Mouse (Mus musculus) right cerebral cortex, adult 18-20 months (tissue): ENCODE results near the gene Tmem182.

Experiments
- DNase-seq: peaks from one replicate; pipeline ENCODE4 v3.0.0; 2022; ENCODE audit warnings: mixed read lengths

Gene Tmem182

DNA sequence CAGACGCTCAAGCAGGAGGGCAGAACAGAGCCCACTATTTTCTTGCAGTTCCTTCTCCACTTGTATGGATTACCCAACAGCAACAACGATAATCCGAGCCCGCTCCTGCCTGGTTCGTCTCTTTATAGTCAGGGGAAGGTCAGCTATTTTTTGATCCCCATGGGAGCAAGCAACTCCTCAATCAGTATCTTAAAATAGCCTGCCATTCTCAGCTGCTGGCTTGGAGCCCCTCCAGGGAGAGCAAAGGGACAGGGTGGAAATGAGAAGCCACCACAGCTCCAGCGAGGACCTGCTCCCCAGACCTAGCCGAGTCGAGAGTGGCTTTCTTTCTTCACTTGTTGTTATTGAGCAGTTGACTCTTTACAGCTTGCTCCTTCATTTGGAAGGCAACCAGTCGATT, at the start of gene Tmem182:
TSS of gene Tmem182 (plus strand) at position 251 of the 400 bp plus-strand sequence.
- no peak for DNase-seq

DNA sequence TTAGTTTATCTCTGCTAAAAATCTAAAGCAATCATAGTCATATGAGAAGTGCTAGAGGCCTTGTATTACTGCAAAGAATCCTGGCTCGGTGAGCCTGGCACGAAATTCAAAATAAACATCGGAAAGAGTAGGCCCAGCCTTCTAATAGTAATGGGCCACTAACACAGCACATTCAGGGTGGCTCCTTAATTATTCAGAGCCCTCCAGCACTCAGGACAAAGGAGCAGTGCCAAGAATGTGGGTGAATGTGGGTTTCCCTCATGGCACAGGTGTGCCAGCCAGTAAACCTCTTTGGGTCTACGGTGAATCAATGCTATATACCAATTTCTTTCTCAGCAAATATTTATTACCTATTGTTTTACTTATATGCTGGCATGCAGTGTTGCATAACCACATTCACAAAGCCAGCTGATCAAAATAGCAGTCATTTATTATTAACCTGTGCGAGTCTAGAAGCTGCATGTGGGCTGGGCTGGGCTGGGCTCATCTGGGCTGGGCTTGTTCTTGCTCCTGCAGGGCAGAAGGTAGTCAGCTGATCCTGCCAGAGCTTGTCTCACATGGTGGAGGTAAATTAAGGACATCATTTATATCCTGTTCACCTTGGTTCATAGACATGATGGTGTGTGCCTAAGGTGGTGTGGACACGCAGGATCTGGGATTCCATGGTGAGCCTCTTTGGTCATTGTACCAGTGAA, 45.5 kb upstream of the Tmem182 start:
- no peak for DNase-seq

DNA sequence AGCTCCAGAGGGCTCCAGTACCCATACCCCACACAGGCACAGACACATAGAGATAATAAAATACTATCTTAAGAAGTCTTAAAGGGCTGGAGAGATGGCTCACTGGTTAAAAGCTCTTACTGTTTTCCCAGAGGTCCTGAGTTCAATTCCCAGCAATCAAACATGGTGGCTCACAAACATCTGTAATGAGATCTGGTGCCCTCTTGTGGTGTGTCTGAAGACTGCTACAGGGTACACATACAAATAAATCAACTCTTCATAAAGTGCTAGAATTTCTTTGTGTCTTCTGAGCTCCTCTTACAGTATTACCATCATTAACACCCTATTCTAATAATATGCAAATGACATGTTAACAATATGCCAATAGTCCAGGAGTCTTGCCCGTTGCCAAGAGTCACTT, 41.4 kb upstream of the Tmem182 start:
- DNase-seq = no peak

DNA sequence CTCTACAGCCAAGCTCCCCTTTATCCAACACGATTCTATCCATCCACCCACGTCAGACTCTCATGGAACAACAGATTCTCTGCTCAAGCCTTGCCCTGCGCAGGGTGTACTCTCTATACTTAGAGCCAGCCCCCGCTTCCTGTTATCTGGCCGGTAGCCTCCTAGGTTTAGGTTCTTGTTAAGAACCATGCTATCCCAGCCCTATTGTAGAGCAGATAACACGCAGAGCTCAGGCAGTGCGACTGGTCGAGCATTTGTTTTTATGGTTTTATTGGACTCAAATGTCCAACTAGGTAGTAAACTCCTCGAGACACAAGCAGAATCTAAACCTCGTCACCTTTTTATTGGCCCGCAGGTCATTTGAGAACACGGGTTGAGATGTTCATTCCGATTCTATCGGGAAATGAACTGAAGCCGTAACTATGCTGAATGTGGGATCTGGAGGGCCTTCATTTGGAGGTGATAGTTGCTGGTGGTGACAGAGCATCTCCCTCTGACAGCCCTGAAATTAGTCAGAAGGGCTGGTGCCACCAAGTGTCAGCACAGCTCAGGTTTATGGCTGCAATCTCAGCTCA, 40.6 kb upstream of the Tmem182 start:
- no peak for DNase-seq

DNA sequence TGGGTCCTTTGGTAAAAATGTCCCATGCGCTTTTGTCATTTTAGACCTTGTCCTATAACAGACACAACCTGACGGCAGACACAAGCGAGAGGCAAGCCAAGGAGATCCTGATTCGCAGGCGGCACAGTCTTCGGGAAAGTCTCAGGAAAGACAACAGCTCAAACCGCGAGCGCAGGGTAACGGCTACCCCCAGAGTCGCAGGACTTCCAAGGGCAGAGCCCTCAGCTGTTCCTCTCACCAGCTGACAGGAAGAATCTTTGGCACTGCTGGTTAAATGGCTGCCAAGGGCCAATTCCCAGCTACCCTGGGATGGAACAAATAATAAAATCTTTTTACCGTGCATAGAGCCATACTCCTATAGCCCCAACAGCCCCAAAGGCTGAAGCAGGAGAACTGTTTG, 39.9 kb upstream of the Tmem182 start:
- no peak for DNase-seq

DNA sequence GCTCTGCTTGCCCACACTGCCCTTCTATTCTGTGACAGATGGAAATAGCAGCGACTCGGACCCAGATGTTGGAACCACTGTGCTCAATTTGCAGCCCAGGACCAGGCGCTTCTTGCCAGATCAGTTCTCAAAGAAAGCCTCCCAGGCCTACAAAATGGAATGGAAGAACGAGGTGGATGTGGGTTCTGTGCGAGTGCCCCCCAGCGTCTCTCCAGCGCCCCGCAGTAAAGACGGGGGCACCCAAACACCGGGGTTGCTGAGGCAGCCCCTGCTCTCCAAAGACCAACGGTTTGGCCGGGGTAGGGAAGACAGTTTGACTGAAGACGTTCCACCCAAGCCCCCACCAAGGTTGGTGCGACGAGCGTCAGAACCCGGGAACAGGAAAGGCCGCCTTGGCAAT, 37.8 kb upstream of the Tmem182 start:
- DNase-seq = no peak

DNA sequence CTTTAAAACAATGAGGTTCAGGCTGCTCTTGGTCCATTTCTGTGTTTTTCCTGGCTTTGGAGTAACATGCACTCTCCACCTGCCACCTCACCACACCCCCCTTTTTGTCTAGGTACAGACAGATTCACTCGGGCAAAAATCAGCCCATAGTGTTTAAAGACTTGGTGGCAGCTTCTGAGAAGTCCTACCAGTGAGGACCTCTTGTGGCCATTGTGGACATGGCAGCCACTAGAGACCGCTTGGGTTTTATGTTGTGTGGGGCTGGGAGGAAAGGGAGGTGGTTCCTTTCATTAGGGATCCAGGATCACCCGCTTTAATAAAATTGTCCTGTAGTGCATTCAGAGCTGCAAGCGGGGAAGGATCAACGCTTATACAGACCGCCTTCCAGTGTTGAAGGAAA, 36.8 kb upstream of the Tmem182 start:
- peak; percentile 40 for DNase-seq

DNA sequence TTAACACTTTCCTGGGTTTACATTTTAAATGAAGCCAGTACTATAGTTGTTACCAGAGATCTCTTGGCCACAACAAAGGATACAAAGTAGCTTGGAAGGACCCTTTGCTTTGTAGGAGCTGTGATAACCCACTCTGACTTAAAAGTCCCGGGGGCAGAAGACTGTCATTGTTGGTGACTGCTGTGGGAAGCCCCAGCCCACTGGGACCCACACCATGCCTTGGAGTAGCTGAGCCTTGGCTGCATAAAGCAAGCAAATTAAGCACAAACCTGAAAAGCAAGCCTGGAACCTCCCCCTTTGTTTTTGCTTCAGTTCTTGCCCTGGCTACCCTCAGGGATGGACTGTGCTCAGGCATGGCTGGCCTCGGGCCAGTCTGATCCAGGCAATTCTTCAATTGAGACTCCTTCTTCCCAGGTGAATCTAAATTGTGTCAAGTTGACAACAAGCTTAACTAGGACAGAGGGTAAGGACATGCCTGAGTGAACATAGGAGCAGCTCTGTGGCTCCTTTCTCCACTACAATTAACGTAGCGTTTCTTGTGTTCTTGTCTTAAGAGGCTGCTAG, 36.0 kb upstream of the Tmem182 start:
- DNase-seq = no peak

DNA sequence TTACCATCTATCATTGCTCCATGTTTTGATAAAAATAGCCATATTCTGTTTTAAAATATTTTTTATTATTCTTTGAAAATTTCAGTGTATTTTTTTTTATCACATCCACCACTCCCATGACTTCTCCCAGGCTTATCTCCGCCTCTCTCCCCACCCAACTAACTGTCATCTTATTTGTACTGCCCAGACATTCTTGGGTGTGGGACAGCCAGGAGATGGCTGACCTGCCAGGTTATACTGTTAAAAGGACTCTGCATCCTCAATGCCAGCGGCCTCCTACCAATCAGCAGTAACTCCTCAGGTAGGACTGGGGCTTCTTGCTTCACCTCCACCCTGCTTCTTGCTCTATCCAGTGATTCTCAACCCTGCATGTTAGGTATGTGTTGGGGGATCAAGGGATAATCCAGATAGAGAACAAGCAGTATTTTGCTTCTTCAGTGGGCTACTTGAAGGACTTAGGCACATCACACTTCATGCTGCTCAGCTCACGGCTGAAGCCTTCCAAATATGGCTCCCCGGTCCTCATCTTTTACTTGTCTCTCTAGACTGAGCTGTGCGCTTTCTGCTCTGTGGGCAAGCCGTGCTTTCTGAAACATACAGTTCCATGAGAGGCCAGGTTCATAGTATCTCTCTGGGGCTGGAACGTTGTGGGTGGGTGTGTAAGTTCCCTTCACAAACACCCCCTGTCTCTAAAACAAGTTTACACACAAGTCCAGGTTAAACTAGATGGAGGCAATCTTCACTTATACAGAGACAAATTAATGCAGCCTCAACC, 34.0 kb upstream of the Tmem182 start:
- DNase-seq = no peak

DNA sequence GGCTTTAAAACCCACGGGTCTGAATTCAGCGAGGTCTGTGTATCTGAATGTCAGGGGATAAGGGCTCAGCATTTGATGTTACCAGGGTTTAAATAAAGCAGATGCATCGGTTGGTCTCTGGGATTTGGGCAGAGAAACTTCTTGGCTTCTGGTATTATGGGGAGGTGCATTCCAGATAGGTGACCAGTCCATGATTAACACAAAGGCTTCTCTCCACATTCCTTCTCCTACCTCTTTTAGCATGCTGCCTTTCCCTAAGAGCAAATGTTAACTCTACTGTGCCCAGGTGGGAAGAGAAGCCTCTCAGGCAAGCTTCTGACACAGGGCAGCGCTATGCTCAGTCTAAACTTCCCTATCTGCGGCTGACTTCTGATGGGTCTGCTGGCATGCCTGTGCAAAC, 32.2 kb upstream of the Tmem182 start:
- no peak for DNase-seq

DNA sequence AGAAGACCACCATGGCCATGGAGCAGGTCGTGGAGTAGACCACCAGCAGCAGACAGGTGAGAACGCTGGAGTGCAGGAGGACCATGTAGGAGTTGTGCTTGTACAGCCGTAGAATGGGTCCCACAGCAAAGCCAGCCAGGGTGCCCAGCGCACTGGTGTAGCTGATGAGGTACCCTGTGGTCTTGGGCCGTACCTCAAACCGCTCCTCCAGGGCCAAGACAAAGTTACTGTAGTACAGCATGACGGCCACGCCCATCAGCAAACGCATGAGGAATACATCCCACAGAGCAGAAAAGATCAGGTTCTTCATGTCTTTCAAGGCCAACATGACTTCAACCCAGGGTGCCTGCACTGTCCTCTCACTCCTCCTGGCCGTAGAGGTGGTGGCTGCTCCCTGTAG, 31.4 kb upstream of the Tmem182 start:
- no peak for DNase-seq

DNA sequence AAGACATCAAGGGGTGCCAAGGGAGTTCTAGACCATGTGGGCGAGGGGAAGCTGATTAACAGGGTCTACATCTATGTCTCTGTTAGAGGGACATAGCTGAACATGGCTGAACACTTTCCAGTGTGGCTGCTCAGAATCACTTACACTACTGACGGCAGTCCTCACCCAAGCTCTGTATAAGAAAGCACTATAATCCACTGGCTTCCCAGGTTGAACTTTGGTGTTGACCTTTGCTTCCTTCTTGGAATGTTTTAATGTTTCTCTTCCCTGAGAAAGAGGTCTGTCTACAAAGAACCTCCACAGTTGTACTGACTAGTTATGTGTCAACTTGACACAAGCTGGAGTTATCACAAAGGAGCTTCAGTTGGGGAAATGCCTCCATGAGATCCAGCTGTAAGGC, 29.3 kb upstream of the Tmem182 start:
- no peak for DNase-seq

DNA sequence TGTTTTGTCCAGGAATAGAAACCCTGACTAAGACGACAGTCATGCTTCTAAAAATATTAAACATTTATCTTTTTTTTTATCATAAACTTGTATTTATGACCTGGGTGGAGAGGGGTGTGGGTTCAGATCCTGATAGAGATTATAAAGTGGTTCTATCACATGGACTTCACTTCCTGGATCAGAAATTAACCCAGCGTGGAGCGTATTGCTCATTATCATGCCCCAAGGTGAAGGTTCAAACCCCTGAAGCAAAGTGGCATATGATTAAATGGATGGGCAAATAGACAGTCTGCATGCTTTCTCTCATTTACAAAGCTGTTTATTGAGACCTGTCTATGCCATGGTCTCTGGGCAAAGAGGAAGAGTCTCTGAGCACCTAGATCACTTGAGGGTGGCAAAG, 28.6 kb upstream of the Tmem182 start:
- DNase-seq = no peak

DNA sequence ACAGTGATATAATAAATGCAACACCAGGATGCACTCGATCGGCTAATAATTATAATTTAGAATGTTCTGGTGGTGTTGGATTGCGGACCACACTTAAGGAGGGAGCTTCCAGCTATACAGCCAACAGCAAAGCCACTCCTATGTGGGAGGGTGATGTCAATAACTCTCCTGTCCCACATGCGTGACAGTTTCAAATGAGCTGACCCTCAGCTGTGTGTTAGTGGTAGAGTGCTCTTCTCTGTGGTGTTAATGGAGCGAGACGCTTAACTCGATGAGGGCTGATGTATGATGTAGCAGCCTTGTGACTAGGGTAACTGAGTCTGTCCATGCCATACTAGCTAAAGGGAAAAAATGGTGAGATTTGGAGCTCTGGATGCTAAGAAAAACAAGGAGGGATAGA, 22.0 kb upstream of the Tmem182 start:
- no peak for DNase-seq

DNA sequence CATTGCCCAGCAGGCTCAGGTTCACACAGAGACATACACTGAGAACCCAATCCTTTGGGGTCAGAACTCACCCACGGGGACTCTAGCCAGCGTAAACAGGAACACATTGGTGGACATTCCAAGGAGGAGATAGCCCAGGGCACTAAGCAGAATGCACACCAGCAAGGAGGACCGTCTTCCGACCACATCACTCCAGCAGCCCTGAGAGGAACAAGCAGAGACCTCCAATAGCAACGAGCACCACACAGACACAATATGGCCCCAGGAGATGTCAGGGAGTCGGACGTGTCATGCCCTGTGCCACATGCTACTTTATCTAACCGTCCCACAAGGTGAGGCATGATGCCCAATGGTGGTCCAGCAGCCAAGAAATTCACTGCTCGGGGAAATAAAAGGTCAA, 21.1 kb upstream of the Tmem182 start:
- no peak for DNase-seq

DNA sequence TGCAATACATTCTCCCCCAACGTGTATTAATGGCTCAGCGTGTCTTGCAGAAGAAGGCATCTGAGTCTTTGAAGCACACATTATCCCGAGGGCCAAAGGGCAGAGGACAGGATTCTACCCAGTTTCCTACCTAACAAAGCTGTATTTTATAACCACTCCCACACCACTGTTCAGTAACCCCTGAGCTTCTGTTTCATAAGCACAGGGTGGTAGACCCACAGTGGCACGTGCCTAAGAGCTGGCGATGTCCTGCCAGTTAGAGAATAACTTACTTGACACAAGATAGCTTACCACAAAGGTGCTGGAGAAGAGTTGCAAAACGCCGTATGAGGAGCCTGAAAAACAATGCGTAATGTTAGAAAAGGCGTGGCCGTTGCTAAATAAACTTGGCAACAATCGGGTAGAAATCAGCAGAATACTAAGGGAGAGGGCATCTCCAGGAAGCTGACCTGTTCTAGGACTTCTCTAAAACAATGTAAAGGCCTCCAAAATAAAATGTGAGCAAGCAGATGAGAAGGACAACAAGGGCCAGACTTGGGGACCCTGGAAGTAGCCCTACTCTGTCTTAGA, 19.4 kb upstream of the Tmem182 start:
- no peak for DNase-seq

DNA sequence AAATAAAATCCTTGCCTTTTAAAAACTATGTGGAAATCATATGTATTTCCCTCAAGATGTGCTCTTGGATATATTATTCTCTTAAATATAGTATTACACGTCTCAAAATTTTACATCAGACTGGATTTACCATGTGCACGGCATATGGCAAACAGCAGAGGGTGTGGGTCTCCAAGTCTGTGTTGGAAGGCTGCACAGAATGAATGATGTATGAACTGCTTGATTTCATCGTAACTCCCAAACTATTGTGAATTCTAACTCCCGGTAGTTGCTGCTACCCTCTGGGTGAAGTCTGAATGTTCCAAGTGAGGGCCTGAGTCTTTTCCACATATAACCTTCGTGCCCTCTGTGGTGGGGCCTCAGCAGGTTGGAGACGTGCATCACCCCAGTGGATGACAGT, 16.4 kb upstream of the Tmem182 start:
- DNase-seq = no peak

DNA sequence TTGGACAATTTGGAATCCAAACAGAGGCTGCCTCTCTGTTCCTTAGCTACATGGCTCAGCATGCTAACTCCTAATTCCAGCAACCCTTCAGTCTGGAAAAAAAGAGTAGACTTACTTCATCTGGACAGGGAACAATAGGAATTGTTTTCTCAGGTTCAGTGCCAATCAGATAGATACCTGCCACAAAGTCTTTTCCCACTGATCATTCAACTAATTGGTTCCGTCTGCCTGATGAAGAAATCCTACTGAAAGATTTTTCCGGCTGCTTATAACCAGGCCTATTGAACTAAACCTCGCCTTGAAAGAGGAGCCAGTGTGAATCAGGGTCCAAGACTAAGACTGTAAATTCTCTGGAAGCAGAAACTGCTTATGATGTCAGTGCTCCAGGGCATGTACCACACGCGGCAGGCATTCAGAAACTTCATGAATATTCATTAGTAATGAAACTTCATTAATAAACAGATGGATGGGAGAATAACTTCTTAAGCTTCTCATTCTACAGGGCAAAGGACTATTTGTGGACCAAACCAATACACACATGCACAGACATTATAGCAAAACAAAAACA, 15.7 kb upstream of the Tmem182 start:
- DNase-seq = no peak

DNA sequence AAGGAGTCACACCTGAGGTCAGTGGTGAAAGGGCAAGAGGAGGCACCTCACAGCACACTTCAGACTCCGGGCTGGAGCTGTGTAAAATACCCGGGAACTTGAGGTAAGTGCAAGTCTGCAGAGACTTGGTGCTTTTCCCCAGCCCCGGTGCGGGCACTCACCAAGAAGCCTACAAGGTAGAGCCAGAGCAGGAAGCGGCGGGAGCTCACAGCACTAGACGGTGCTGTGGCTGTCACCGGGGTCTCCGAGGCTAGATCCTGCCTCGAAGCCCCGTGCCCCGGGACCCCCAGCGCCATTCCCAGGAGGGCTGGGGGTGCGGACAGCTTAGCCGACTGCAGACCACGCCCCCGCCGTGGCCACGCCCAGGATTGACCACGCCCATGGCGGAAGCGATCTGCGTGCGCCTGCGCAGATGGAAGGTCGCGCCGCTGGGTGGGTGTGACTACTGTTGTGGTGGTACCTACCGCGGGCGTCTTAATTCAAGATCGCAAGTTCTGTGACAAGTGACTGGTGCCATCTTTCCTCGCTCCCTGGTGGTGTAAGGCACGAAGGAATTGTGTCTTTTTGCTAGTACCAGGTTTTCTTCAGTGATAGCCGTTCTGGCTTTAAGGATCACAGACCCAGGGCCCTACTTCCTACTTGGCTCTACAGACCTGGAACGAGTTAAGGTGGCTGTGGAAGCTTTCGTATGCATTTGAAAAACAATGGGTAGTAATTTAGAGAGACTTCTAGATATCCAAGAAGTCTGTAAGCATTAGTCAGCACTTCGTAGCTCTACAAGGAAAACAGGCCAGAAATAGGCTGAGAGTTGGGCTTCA, 14.9 kb upstream of the Tmem182 start, which contains the start of gene Mfsd9:
TSS of gene Mfsd9 (minus strand) at position 364 of the 818 bp plus-strand sequence.
- peak; percentile 90 for DNase-seq

DNA sequence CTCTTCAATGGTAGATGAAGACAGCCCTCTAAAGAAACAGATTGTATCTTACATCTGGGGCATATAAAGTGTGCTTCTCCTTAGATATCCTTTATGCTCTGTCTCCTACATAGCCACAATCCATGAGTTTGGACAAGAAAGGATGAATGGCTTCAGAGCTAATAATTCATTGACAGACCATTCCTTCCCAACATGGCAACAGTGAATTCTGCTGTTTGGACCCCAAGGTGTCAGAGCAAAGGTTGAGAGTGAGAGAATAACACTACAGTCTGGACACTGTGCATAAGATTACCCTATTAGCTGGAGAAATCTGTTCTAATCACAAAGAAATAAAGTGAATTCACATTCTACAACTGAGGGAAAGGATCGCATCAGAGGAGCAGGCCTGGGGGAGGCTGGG, 9.9 kb upstream of the Tmem182 start:
- DNase-seq = no peak

DNA sequence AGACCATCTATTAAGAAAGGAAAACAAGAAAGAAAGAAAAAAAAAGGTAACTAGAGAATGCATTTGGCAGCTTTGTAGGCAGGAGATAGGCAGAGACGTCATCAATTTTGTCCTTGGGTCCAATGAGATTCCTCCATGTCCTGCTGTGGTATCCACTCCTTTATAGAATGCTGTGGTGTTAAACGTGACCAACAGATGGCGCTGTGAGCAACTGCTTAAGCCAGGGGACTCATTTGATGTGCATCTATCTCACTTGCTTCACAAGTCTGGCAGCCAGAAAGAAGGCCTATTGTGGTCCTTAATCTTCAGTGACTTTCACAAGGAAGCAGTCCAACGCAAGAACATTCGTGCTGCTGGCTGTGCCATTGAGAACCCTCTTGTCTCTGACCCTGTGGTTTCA, 8.1 kb upstream of the Tmem182 start:
- peak; percentile 57 for DNase-seq

DNA sequence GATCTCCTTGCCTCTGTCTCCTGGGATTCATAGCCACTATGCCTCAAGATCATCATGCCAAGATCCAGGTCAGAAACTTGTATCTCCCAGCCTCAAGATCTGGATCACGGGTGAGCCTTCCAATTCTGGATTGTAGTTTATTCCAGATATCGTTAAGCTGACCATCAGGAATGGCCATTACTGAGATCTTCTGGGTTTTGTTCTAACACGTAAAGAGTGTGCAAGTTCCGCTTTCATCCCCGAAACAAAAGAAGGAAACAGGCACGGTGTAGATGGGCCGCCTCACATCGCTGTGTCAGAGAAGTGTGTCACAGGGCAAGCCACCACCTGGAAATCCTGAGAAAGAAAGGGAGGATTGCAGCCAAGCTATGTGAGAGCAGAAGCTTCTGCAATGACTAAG, 6.3 kb upstream of the Tmem182 start:
- no peak for DNase-seq
